Mouse (Mus musculus) MEL (cell line): ENCODE data around the gene Wdr18. TPM values are rescaled to one million over a fixed set of nuclear protein-coding genes. Genes with fewer than 3 reads are reported as not detected.
"Not testable (repeated sequence)": the region's sequence is repeated elsewhere in the genome, so short reads cannot be mapped to it uniquely, and the experiment has no call there.

Experiments used
- DNase-seq: peaks from one replicate; pipeline ENCODE4 v3.0.0; 2011; ENCODE audit warnings: low read depth, low spot score
- H3K27ac ChIP-seq: 2 replicates; pipeline ENCODE4 v1.5.1; 2012; ENCODE audit warnings: low read depth, mild to moderate bottlenecking, control low read depth, low read length, moderate library complexity; ENCODE audit not compliant: control insufficient read depth
- H3K27me3 ChIP-seq, 2 experiments: fragments of 150-350 bp in 1 of 2; sonication (generic) in 1 of 2; 2 replicates each; pipeline ENCODE4 v1.6.1; 2012; ENCODE audit warnings: low read length in 2 of 2, mild to moderate bottlenecking in 2 of 2, improper control_type of control experiment in 1 of 2, moderate library complexity in 1 of 2; ENCODE audit not compliant: insufficient read depth in 2 of 2, control insufficient read depth in 1 of 2
- H3K36me3 ChIP-seq, 2 experiments: 2 replicates each; pipeline ENCODE4 v1.6.1; 2012 to 2014; ENCODE audit warnings: low read length in 2 of 2, improper control_type of control experiment in 1 of 2, inconsistent platforms in 1 of 2, mild to moderate bottlenecking in 1 of 2; ENCODE audit not compliant: insufficient read depth in 2 of 2, control insufficient read depth in 1 of 2
- H3K4me1 ChIP-seq, 2 experiments: fragments of 150-350 bp in 1 of 2; sonication (generic) in 1 of 2; 2 replicates each; pipeline ENCODE4 v1.6.1; 2012; ENCODE audit warnings: low read length in 2 of 2, improper control_type of control experiment in 1 of 2, mild to moderate bottlenecking in 1 of 2; ENCODE audit not compliant: insufficient read depth in 2 of 2, control insufficient read depth in 1 of 2
- H3K4me3 ChIP-seq, 2 experiments: fragments of 150-350 bp in 1 of 2; sonication (generic) in 1 of 2; 2 replicates each; pipeline ENCODE4 v1.5.1; 2012; ENCODE audit warnings: low read depth in 2 of 2, low read length in 2 of 2, mild to moderate bottlenecking in 2 of 2, moderate library complexity in 2 of 2, control low read depth in 1 of 2, improper control_type of control experiment in 1 of 2; ENCODE audit not compliant: control insufficient read depth in 1 of 2, insufficient read depth in 1 of 2
- H3K79me2 ChIP-seq: 2 replicates; pipeline ENCODE4 v1.6.1; 2012; ENCODE audit warnings: mild to moderate bottlenecking, low read length, moderate library complexity; ENCODE audit not compliant: control insufficient read depth, poor library complexity, insufficient read depth
- H3K9ac ChIP-seq: 2 replicates; pipeline ENCODE4 v1.6.1; 2012; ENCODE audit warnings: low read depth, mild to moderate bottlenecking, control low read depth, low read length, moderate library complexity; ENCODE audit not compliant: control insufficient read depth, poor library complexity, severe bottlenecking
- H3K9me3 ChIP-seq: fragments of 150-350 bp; sonication (generic); replicated peaks from 2 replicates; pipeline ENCODE4 v1.6.1; 2012; ENCODE audit warnings: mild to moderate bottlenecking, low read length, improper control_type of control experiment, moderate library complexity; ENCODE audit not compliant: insufficient read depth
- BHLHE40 ChIP-seq: IDR thresholded peaks from 2 replicates; pipeline ENCODE4 v1.6.1; 2012; ENCODE audit warnings: low read depth, mild to moderate bottlenecking, inconsistent platforms, low read length, improper control_type of control experiment, borderline replicate concordance
- CTCF ChIP-seq, 3 experiments: IDR thresholded peaks in 2 of 3; conservative IDR thresholded peaks in 1 of 3; 2 replicates each; pipeline ENCODE4 v1.5.1; 2011 to 2012; ENCODE audit warnings: low read length in 3 of 3, low read depth in 2 of 3, mild to moderate bottlenecking in 2 of 3, improper control_type of control experiment in 1 of 3, inconsistent platforms in 1 of 3, mixed read lengths in 1 of 3, moderate library complexity in 1 of 3; ENCODE audit not compliant: control insufficient read depth in 1 of 3, insufficient read depth in 1 of 3, poor library complexity in 1 of 3, severe bottlenecking in 1 of 3
- E2F4 ChIP-seq: IDR thresholded peaks from 2 replicates; pipeline ENCODE4 v1.6.1; 2011; ENCODE audit warnings: low read depth, low read length, improper control_type of control experiment, borderline replicate concordance
- EP300 ChIP-seq, 2 experiments: IDR thresholded peaks; 2 replicates each; pipeline ENCODE4 v1.6.1; 2011; ENCODE audit warnings: improper control_type of control experiment in 2 of 2, low read length in 2 of 2, low read depth in 1 of 2, mild to moderate bottlenecking in 1 of 2
- GABPA ChIP-seq: IDR thresholded peaks from 2 replicates; pipeline ENCODE4 v1.6.1; 2012; ENCODE audit warnings: low read depth, mild to moderate bottlenecking, inconsistent platforms, low read length, improper control_type of control experiment, moderate library complexity
- GATA1 ChIP-seq: IDR thresholded peaks from 2 replicates; pipeline ENCODE4 v1.6.1; 2011; ENCODE audit warnings: low read depth, low read length, improper control_type of control experiment
- HCFC1 ChIP-seq: IDR thresholded peaks from 2 replicates; pipeline ENCODE4 v1.6.1; 2012; ENCODE audit warnings: low read depth, mild to moderate bottlenecking, inconsistent platforms, low read length, improper control_type of control experiment, moderate library complexity
- KAT2A ChIP-seq: conservative IDR thresholded peaks from 2 replicates; pipeline ENCODE4 v1.6.1; 2012; ENCODE audit warnings: low read depth, low read length, improper control_type of control experiment, inconsistent platforms
- MAFK ChIP-seq: IDR thresholded peaks from 2 replicates; pipeline ENCODE4 v1.6.1; 2011; ENCODE audit warnings: low read depth, mild to moderate bottlenecking, low read length, improper control_type of control experiment, borderline replicate concordance
- MEF2A ChIP-seq: IDR thresholded peaks from 2 replicates; pipeline ENCODE4 v1.6.1; 2014; ENCODE audit warnings: low read depth, mild to moderate bottlenecking, inconsistent platforms, low read length, improper control_type of control experiment; ENCODE audit not compliant: poor library complexity, insufficient replicate concordance, severe bottlenecking; ENCODE audit errors: extremely low read depth
- MXI1 ChIP-seq: IDR thresholded peaks from 2 replicates; pipeline ENCODE4 v1.6.1; 2011; ENCODE audit warnings: mild to moderate bottlenecking, low read depth, low read length, improper control_type of control experiment
- MYB ChIP-seq: IDR thresholded peaks from 2 replicates; pipeline ENCODE4 v1.6.1; 2011; ENCODE audit warnings: mild to moderate bottlenecking, low read depth, low read length, improper control_type of control experiment
- POLR2AphosphoS2 ChIP-seq: IDR thresholded peaks from 2 replicates; pipeline ENCODE4 v1.6.1; 2011; ENCODE audit warnings: low read length, improper control_type of control experiment
- RAD21 ChIP-seq: IDR thresholded peaks from 2 replicates; pipeline ENCODE4 v1.6.1; 2011; ENCODE audit warnings: mild to moderate bottlenecking, low read depth, low read length, improper control_type of control experiment
- SIN3A ChIP-seq: IDR thresholded peaks from 2 replicates; pipeline ENCODE4 v1.6.1; 2012; ENCODE audit warnings: low read length, improper control_type of control experiment, inconsistent platforms
- SMC3 ChIP-seq: IDR thresholded peaks from 2 replicates; pipeline ENCODE4 v1.6.1; 2011; ENCODE audit warnings: low read depth, low read length, improper control_type of control experiment
- TBP ChIP-seq: IDR thresholded peaks from 2 replicates; pipeline ENCODE4 v1.8.0; 2011; ENCODE audit warnings: low read depth, low read length, improper control_type of control experiment
- UBTF ChIP-seq: IDR thresholded peaks from 2 replicates; pipeline ENCODE4 v1.6.1; 2012; ENCODE audit warnings: low read depth, mild to moderate bottlenecking, inconsistent platforms, low read length, improper control_type of control experiment, moderate library complexity, borderline replicate concordance; ENCODE audit not compliant: insufficient read depth
- ZC3H11A ChIP-seq: IDR thresholded peaks from 2 replicates; pipeline ENCODE4 v1.6.1; 2012; ENCODE audit warnings: low read depth, mild to moderate bottlenecking, inconsistent platforms, low read length, improper control_type of control experiment
- ZKSCAN1 ChIP-seq: IDR thresholded peaks from 2 replicates; pipeline ENCODE4 v1.6.1; 2012; ENCODE audit warnings: low read depth, mild to moderate bottlenecking, inconsistent platforms, low read length, improper control_type of control experiment, moderate library complexity
- ZMIZ1 ChIP-seq: IDR thresholded peaks from 2 replicates; pipeline ENCODE4 v1.6.1; 2012; ENCODE audit warnings: low read depth, mild to moderate bottlenecking, inconsistent platforms, low read length, improper control_type of control experiment, moderate library complexity
- polyA plus RNA-seq, 2 experiments: library from polyadenylated mRNA; stranded (reverse) in 1 of 2; unstranded in 1 of 2; fragments of >175 nt in 1 of 2; fragments of >200 nt in 1 of 2; gene quantifications; 2 replicates each; pipeline versions ENCODE4 v1.2.1 to v1.2.4; 2012; ENCODE audit warnings: low replicate concordance in 2 of 2, low read depth in 1 of 2; ENCODE audit not compliant: insufficient read length in 2 of 2, insufficient read depth in 1 of 2, missing spikeins in 1 of 2
- total RNA-seq: library from RNA; depleted of rRNA; stranded (reverse); fragments of 300-350 nt; gene quantifications from 2 replicates; pipeline ENCODE4 v1.2.3, GENCODE M21; 2012

Gene Wdr18
- total and polyA plus RNA-seq, 3 experiments, result 89.5 to 107 TPM; not detected in 1

DNA sequence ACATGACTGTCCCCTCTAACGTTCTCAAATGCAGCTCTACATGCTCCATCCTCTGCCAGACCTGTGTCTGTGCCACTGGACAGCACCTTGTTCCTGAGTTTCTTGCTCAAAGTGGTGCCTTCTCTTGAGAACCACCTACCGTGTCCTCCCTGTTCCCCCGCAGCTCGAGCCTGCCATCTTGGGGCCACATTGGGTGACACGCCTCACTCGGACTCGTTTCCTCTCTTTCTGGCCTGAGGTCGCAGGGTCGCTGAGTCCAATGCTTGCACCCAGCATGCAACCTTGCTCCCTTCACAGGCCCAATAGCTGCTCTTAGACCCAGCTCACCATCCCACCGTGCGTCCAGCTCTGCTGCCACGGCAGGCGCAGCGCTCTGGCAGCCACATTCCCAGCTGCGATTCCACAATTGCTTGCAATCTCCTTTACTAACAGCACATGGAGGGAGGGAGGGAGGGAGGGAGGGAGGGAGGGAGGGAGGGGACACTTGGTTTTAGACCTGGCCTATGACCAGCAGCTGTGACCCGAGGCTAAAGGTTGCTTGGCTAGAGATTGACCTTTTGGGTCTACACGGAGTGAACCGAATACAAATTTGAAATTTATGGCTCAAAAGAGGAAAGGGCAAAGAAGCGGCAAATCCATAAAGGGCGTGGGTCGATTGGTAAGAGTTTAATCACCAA is 1.7 kb upstream of the Wdr18 start:
- DNase-seq, result peak; percentile 79
- peaks cover 2 to 8% of the 10 kb centered on the region in 2 experiments; a peak in 1 of 4 replicates for H3K36me3 ChIP-seq
- peaks cover 0 to 12% of the 10 kb centered on the region in 2 experiments; a peak in 3 of 4 replicates for H3K4me1 ChIP-seq
- TF ChIP-seq CTCF (IDR thresholded peaks at IDR 0.05 in 2 of 3, conservative IDR thresholded peaks at IDR 0.05 in 1 of 3; ENCODE audit: control insufficient read depth in 1 of 3, insufficient read depth in 1 of 3, low read depth in 2 of 3, low read length in 3 of 3, poor library complexity in 1 of 3, severe bottlenecking in 1 of 3), result peak; percentile 89 to 96 (median 95)
- no peak for TF ChIP-seq BHLHE40
- TF ChIP-seq E2F4, result no peak
- TF ChIP-seq SMC3, result peak; percentile 87
- peak; percentile 81 for TF ChIP-seq ZC3H11A
- TF ChIP-seq MYB, result no peak
- TF ChIP-seq SIN3A, result peak; percentile 43; the same call in 1 of the 2 replicates
- no peak; the same call in 1 of the 2 replicates for TF ChIP-seq MXI1
- TF ChIP-seq GATA1, result no peak
- TF ChIP-seq POLR2AphosphoS2, result no peak
- TF ChIP-seq RAD21, result peak; percentile 90
- H3K4me3 ChIP-seq, result peak overlapping the region in 1 of 2 experiments; percentile 26; a peak in 1 of 4 replicates
- H3K9me3 ChIP-seq, result no peaks in the 10 kb centered on the region
- no peak overlapping the region for H3K27ac ChIP-seq
- 0 out of 2 replicates have a peak overlapping the region, but pooled peaks have one; percentile 30 for H3K9ac ChIP-seq
- H3K79me2 ChIP-seq, result peaks cover 11% of the 10 kb centered on the region
- H3K27me3 ChIP-seq, result no peaks in the 10 kb centered on the region

DNA sequence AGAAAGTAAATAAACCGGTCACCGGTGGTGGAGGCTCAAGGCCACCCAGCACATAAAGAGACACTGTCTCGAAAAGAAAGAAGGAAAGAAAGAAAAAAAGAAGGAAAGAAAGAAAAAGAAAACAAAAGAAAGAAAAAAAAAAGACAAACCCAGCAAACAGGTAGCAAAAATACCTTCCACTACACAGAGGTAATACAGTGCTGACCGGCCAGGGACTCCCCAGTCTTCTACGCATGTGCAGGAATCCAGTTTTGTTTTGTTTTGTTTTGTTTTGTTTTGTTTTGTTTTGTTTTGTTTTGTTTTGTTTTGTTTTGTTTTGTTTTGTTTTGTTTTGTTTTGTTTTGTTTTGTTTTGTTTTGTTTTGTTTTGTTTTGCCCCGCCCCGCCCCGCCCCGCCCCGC is 540 bp upstream of the Wdr18 start:
- Histone ChIP-seq H3K79me2 (peaks cover 11% of the 10 kb centered on the region), H3K4me3 (peak overlapping the region; percentile 38 to 66), H3K9ac (peak overlapping the region; percentile 6; the same call in 1 of the 2 replicates), H3K4me1 (peaks cover 0 to 12% of the 10 kb centered on the region in 2 experiments; a peak in 3 of 4 replicates)
- H3K27ac ChIP-seq, H3K9me3 ChIP-seq, H3K36me3 ChIP-seq, H3K27me3 ChIP-seq: not testable (repeated sequence)
- peak; percentile 49 for DNase-seq

DNA sequence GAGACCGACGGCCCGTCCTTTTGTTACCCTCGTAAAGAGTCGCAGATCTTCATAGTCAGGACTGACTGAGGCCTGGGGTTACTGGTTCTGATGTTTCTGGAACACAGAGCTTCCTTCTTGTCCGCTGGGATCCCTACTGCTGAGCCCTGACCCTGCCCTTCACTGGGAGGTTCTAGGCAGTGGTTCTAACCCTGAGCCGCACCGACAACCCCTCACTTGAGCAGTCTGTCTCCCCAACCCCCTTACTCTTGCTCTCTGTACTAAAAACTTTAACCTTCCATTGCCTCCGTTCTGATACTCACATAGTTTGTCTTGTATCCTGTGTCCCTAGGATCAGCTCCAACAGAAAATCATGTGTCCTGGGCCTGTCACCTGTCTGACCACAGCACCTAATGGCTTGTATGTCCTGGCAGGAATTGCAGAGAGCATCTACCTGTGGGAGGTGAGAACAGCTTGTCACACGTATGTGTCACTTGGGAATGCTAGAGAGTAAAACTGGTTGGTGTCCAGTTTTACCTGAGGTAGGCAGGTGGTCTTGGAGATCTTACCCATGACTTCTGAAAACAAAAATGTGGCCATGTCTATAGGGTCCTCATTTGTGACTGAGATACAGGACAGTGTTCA is 831 bp downstream of the Wdr18 start:
- peak overlapping the region; percentile 85 for H3K9ac ChIP-seq
- no peaks in the 10 kb centered on the region for H3K9me3 ChIP-seq
- H3K4me3 ChIP-seq, result peak overlapping the region; percentile 70 to 83
- TF ChIP-seq MXI1, result no peak
- TF ChIP-seq E2F4, result no peak
- no peak for TF ChIP-seq GABPA
- no peak for TF ChIP-seq EP300 (IDR thresholded peaks at IDR 0.05; ENCODE audit: low read depth in 1 of 2, low read length in 2 of 2)
- no peak for TF ChIP-seq KAT2A
- TF ChIP-seq UBTF, result no peak
- TF ChIP-seq ZKSCAN1, result no peak
- no peak for TF ChIP-seq ZC3H11A
- TF ChIP-seq TBP, result no peak
- TF ChIP-seq MAFK, result no peak
- TF ChIP-seq MYB, result no peak
- TF ChIP-seq ZMIZ1, result no peak
- TF ChIP-seq BHLHE40, result no peak
- TF ChIP-seq MEF2A, result no peak
- TF ChIP-seq HCFC1, result no peak
- DNase-seq, result no peak
- H3K36me3 ChIP-seq, result peaks cover 2 to 8% of the 10 kb centered on the region in 2 experiments; a peak in 2 of 4 replicates
- H3K27ac ChIP-seq, result peak overlapping the region; percentile 37
- peaks cover 11% of the 10 kb centered on the region for H3K79me2 ChIP-seq
- peaks cover 0 to 12% of the 10 kb centered on the region in 2 experiments; a peak in 3 of 4 replicates for H3K4me1 ChIP-seq
- no peaks in the 10 kb centered on the region for H3K27me3 ChIP-seq
